In the genomic region with DNA sequence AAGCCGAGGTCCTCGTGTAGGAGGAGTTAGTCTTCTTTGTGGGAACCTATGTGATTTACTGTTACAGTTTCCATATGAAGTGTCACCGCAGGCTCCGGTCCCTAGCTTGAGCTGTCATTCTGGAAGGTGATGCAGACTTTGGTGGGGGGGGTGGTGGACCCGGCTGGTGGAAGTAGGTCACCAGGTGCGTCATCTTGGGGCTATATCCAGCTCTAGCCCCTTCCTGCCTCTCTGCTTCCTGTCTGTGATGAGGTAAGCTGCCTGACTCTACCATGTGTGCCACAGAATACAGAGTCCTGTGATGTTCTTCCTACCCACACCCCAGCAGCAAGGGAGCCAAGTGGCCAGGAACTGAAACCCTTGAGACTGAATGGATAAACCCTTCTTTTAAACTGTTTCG, we compare ENCODE assay signal across 25 mouse cellular contexts. TPM values are rescaled to one million over a fixed set of nuclear protein-coding genes. Genes with fewer than 3 reads are reported as not detected.
DNase-seq lines count a peak whose midpoint lies in the region; ATAC-seq and TF ChIP-seq lines count a peak whose summit lies in the region.
"Had no signal": no experiment of that assay in that cellular context is flagged by ENCODE, and none has a peak within 500 bp of the region (broad histone marks: within the 10 kb centered on the region; RNA-seq: fewer than 3 reads in every experiment).

No protein-coding gene starts in this region.

- no peaks in the 10 kb centered on the region for H3K9me3 ChIP-seq in CH12.LX (replicated peaks; ENCODE audit: low read length)
- no peaks in the 10 kb centered on the region for H3K9me3 ChIP-seq in liver, postnatal 0 days (ENCODE audit: low read length)
- H3K9me3 ChIP-seq in forebrain, embryonic 13.5 days (replicated peaks): no peaks in the 10 kb centered on the region
- H3K9me3 ChIP-seq: embryonic facial prominence, embryonic 12.5 days; heart, embryonic 15.5 days; hindbrain, embryonic 10.5 days had no signal

- dilution Hi-C loops in CH12.LX (cut with MboI; ENCODE audit: extremely low pct_ligation_motif_present, extremely low pct_unique_long_range_greater_than_20kb, low sequenced_read_pairs): no loop called here

- no peak overlapping the region for H3K4me3 ChIP-seq in CH12.LX (replicated peaks in 1 of 3; ENCODE audit: low read depth in 2 of 3, low read length in 2 of 3, poor library complexity in 1 of 3)
- no peak overlapping the region for H3K4me3 ChIP-seq in liver, postnatal 0 days (ENCODE audit: low read depth, low read length)
- H3K4me3 ChIP-seq in forebrain, embryonic 13.5 days: no peak overlapping the region
- H3K4me3 ChIP-seq: embryonic facial prominence, embryonic 12.5 days; heart, adult 2 months; heart, embryonic 15.5 days; hindbrain, embryonic 10.5 days had no signal

- TF ChIP-seq POLR2A in CH12.LX (IDR thresholded peaks at IDR 0.05; ENCODE audit: low read depth, low read length): no peak

- H3K4me2 ChIP-seq in CH12.LX (ENCODE audit: insufficient read depth, low read depth, poor library complexity, severe bottlenecking): no peak overlapping the region
- H3K4me2 ChIP-seq in liver, postnatal 0 days (ENCODE audit: low read depth, low read length): no peak overlapping the region
- no peak overlapping the region for H3K4me2 ChIP-seq in forebrain, embryonic 13.5 days
- H3K4me2 ChIP-seq: embryonic facial prominence, embryonic 12.5 days; heart, embryonic 11.5 days; heart, embryonic 15.5 days; hindbrain, embryonic 14.5 days had no signal

- no peaks in the 10 kb centered on the region for H3K36me3 ChIP-seq in CH12.LX (replicated peaks in 1 of 2; ENCODE audit: control insufficient read depth in 1 of 2, insufficient read depth in 1 of 2, low read length in 1 of 2)
- H3K36me3 ChIP-seq in splenic B cell, adult 2 months (ENCODE audit: control insufficient read depth, insufficient read depth, low read length, poor library complexity, severe bottlenecking): no peaks in the 10 kb centered on the region
- no peaks in the 10 kb centered on the region for H3K36me3 ChIP-seq in liver, postnatal 0 days (replicated peaks; ENCODE audit: insufficient read depth, low read length)
- H3K36me3 ChIP-seq in forebrain, embryonic 13.5 days (ENCODE audit: poor library complexity, severe bottlenecking): no peaks in the 10 kb centered on the region
- H3K36me3 ChIP-seq: embryonic facial prominence, embryonic 12.5 days; heart, embryonic 15.5 days; hindbrain, embryonic 10.5 days had no signal

- no peak overlapping the region for H3K9ac ChIP-seq in CH12.LX (ENCODE audit: insufficient read depth, low read depth)
- H3K9ac ChIP-seq in liver, postnatal 0 days (replicated peaks): no peak overlapping the region
- H3K9ac ChIP-seq in forebrain, embryonic 13.5 days: no peak overlapping the region
- H3K9ac ChIP-seq: embryonic facial prominence, embryonic 12.5 days; heart, embryonic 15.5 days; hindbrain, embryonic 14.5 days had no signal

- TF ChIP-seq EP300 in CH12.LX (IDR thresholded peaks at IDR 0.05; ENCODE audit: low read length): no peak
- TF ChIP-seq EP300 in liver, postnatal 0 days (IDR thresholded peaks at IDR 0.05; ENCODE audit: low read depth): no peak

- no peaks in the 10 kb centered on the region for H3K79me2 ChIP-seq in CH12.LX (replicated peaks; ENCODE audit: control insufficient read depth, extremely low read depth, insufficient read depth, poor library complexity, severe bottlenecking)

- no peak for ATAC-seq in activated CD4-positive, CD25-positive, alpha-beta regulatory T cell, adult 4 months
- no peak for ATAC-seq in liver, postnatal 0 days
- ATAC-seq in forebrain, embryonic 13.5 days: no peak
- ATAC-seq: CD4-positive, CD25-positive, alpha-beta regulatory T cell, adult 4 months; forebrain, embryonic 16.5 days; Patski had no signal

- WGBS in liver, postnatal 0 days (ENCODE audit: insufficient replicate concordance): 59% methylated on average over 7 of the region's 7 CpGs
- 92% methylated on average over 7 of the region's 7 CpGs for WGBS in forebrain, embryonic 13.5 days

- TF ChIP-seq RAD21 in CH12.LX (IDR thresholded peaks at IDR 0.05; ENCODE audit: low read depth, low read length): no peak

- DNase-seq in CH12.LX (ENCODE audit: extremely low read depth): no peak
- peak; percentile 17 for DNase-seq in splenic B cell, adult 2 months (ENCODE audit: low read depth, low spot score)
- DNase-seq in thymus, postnatal 10 days (ENCODE audit: low spot score in 2 of 2): peak; percentile 64 to 67
- peak; percentile 70 for DNase-seq in thymus, postnatal 4 days
- no peak for DNase-seq in liver, postnatal 0 days
- DNase-seq: adrenal gland, adult 2 months; adrenal gland, postnatal 36 days; cerebellum, adult 2 months; cerebellum, postnatal 10 days; gastrocnemius, postnatal 14 days; heart, adult 2 months; heart, postnatal 14 days had no signal

- no peak overlapping the region for H3K27ac ChIP-seq in CH12.LX (ENCODE audit: insufficient read depth, low read depth)
- no peak overlapping the region for H3K27ac ChIP-seq in liver, postnatal 0 days (ENCODE audit: low read depth)
- H3K27ac ChIP-seq in forebrain, embryonic 13.5 days: no peak overlapping the region
- H3K27ac ChIP-seq: embryonic facial prominence, embryonic 12.5 days; heart, adult 2 months; heart, embryonic 15.5 days; hindbrain, embryonic 10.5 days; hindbrain, embryonic 14.5 days had no signal

- H3K4me1 ChIP-seq in CH12.LX (ENCODE audit: control insufficient read depth in 1 of 2, insufficient read depth in 2 of 2): peaks cover 35 to 73% of the 10 kb centered on the region in 2 experiments
- H3K4me1 ChIP-seq in liver, postnatal 0 days (ENCODE audit: insufficient read depth): peaks cover 9% of the 10 kb centered on the region
- H3K4me1 ChIP-seq in forebrain, embryonic 13.5 days: no peaks in the 10 kb centered on the region

- in situ Hi-C loops in CH12.LX (cut with MboI; ENCODE audit: low pct_ligation_motif_present, low pct_unique_long_range_greater_than_20kb, low sequenced_read_pairs): no loop called here

- peaks cover 15% of the 10 kb centered on the region for H3K27me3 ChIP-seq in CH12.LX (replicated peaks)
- H3K27me3 ChIP-seq in splenic B cell, adult 2 months (ENCODE audit: control insufficient read depth, insufficient read depth, low read length, poor library complexity, severe bottlenecking): no peaks in the 10 kb centered on the region
- 0 out of 2 replicates have a peak, but pooled peaks cover 7% of the 10 kb centered on the region for H3K27me3 ChIP-seq in liver, postnatal 0 days (ENCODE audit: insufficient read depth, low read length)
- H3K27me3 ChIP-seq in forebrain, embryonic 13.5 days: peaks cover 24% of the 10 kb centered on the region
- H3K27me3 ChIP-seq: Patski had no signal

- TF ChIP-seq CTCF in CH12.LX (conservative IDR thresholded peaks at IDR 0.05 in 1 of 2, IDR thresholded peaks at IDR 0.05 in 1 of 2; ENCODE audit: low read depth in 2 of 2, low read length in 2 of 2): no peak
- no peak for TF ChIP-seq CTCF in liver, postnatal 0 days (IDR thresholded peaks at IDR 0.05; ENCODE audit: low read depth)

TF ChIP-seq in CH12.LX, 34 proteins besides CTCF, POLR2A, EP300 and RAD21:
- TF ChIP-seq ZC3H11A (IDR thresholded peaks at IDR 0.05; ENCODE audit: low read depth, low read length): no peak
- TF ChIP-seq JUND (conservative IDR thresholded peaks at IDR 0.05; ENCODE audit: low read depth, low read length): no peak
- no peak for TF ChIP-seq NRF1 (IDR thresholded peaks at IDR 0.05; ENCODE audit: low read depth, low read length)
- no peak for TF ChIP-seq ZMIZ1 (IDR thresholded peaks at IDR 0.05; ENCODE audit: low read depth, low read length)
- peak; percentile 27 for TF ChIP-seq ETS1 (conservative IDR thresholded peaks at IDR 0.05; ENCODE audit: low read depth, low read length)
- no peak for TF ChIP-seq TBP (conservative IDR thresholded peaks at IDR 0.05; ENCODE audit: low read depth, low read length)
- no peak for TF ChIP-seq E2F4 (IDR thresholded peaks at IDR 0.05; ENCODE audit: insufficient replicate concordance, low read depth, low read length)
- TF ChIP-seq PAX5 (IDR thresholded peaks at IDR 0.05; ENCODE audit: low read length): no peak
- TF ChIP-seq KAT2A (IDR thresholded peaks at IDR 0.05; ENCODE audit: insufficient replicate concordance, low read length): no peak
- TF ChIP-seq ELF1 (IDR thresholded peaks at IDR 0.05; ENCODE audit: low read depth, low read length): peak; percentile 17; the same call in 1 of the 2 replicates
TF ChIP-seq in CH12.LX: peak in this region for 2.

RNA-seq across cellular contexts. Expression of a gene that starts 6.3 kb away (rescaled TPM):
- total RNA-seq in CH12.LX (2012; rRNA removed): 34.9 and 53.0 TPM in 2 replicates
- 5.5 and 5.8 TPM in 2 replicates for total RNA-seq in CH12.LX (2014; rRNA removed)
- 8.3 and 9.0 TPM in 2 replicates for polyA plus RNA-seq in CH12.LX (2012; ENCODE audit: insufficient read length, low read depth)
- polyA plus RNA-seq in activated CD4-positive, CD25-positive, alpha-beta regulatory T cell, adult 4 months (2017; shearing (Covaris generic)): under 1 TPM; 0.56 to 0.64 TPM
- 0.97 and 1.0 TPM in 2 replicates for polyA plus RNA-seq in liver, postnatal 0 days (2015; fragmentation: Nextera tagmentation; extraction: Ambion mirVana)
- 2.4 and 3.9 TPM in 2 replicates for polyA plus RNA-seq in forebrain, embryonic 13.5 days (2015; fragmentation: Nextera tagmentation; extraction: Ambion mirVana)
- total RNA-seq: MEL had no signal

RNA-seq across cellular contexts. Expression of a gene that starts 37.0 kb away (rescaled TPM):
- 0.21 and 0.55 TPM in 2 replicates for total RNA-seq in CH12.LX (2012; rRNA removed)
- 0.08 TPM in 2 replicates for total RNA-seq in CH12.LX (2014; rRNA removed)
- 0.17 and 0.22 TPM in 2 replicates for polyA plus RNA-seq in CH12.LX (2012; ENCODE audit: insufficient read length, low read depth)
- polyA plus RNA-seq in activated CD4-positive, CD25-positive, alpha-beta regulatory T cell, adult 4 months (2017; shearing (Covaris generic)): not detected
- polyA plus RNA-seq in liver, postnatal 0 days (2015; fragmentation: Nextera tagmentation; extraction: Ambion mirVana): not detected in 2 replicates
- 0.19 TPM in 1 of 2 replicates, not detected in the other for polyA plus RNA-seq in forebrain, embryonic 13.5 days (2015; fragmentation: Nextera tagmentation; extraction: Ambion mirVana)
- total RNA-seq: adrenal gland, postnatal 36 days; gastrocnemius, adult 18-20 months; gastrocnemius, postnatal 14 days; heart, adult 2 months; heart, postnatal 14 days; MEL had no signal
- polyA plus RNA-seq: cortical plate, adult 2 months; heart, adult 2 months; Patski had no signal

RNA-seq across cellular contexts. Expression of a gene that starts 41.7 kb away (rescaled TPM):
- total RNA-seq in CH12.LX (2012; rRNA removed): not detected in 2 replicates
- total RNA-seq in CH12.LX (2014; rRNA removed): not detected in 2 replicates
- polyA plus RNA-seq in CH12.LX (2012; ENCODE audit: insufficient read length, low read depth): not detected in 2 replicates
- polyA plus RNA-seq in activated CD4-positive, CD25-positive, alpha-beta regulatory T cell, adult 4 months (2017; shearing (Covaris generic)): 1 to 10 TPM; 2.9 to 5.6 TPM
- polyA plus RNA-seq in liver, postnatal 0 days (2015; fragmentation: Nextera tagmentation; extraction: Ambion mirVana): 16.2 and 17.3 TPM in 2 replicates
- 19.7 and 20.2 TPM in 2 replicates for polyA plus RNA-seq in forebrain, embryonic 13.5 days (2015; fragmentation: Nextera tagmentation; extraction: Ambion mirVana)

Comparison
In these comparisons a context has a peak if more than half of its experiments do, and no peak if none do; other contexts are left out.
1. DNase-seq: peak in splenic B cell, adult 2 months (single experiment), thymus, postnatal 10 days (2 of 2) and thymus, postnatal 4 days (single experiment); none in CH12.LX (single experiment) and liver, postnatal 0 days (single experiment).